Mouse (Mus musculus): Measurements from ENCODE around the gene Scamp4.
"Not testable (repeated sequence)": the region's sequence is repeated elsewhere in the genome, so short reads cannot be mapped to it uniquely, and the experiment has no call there.

Gene Scamp4

DNA sequence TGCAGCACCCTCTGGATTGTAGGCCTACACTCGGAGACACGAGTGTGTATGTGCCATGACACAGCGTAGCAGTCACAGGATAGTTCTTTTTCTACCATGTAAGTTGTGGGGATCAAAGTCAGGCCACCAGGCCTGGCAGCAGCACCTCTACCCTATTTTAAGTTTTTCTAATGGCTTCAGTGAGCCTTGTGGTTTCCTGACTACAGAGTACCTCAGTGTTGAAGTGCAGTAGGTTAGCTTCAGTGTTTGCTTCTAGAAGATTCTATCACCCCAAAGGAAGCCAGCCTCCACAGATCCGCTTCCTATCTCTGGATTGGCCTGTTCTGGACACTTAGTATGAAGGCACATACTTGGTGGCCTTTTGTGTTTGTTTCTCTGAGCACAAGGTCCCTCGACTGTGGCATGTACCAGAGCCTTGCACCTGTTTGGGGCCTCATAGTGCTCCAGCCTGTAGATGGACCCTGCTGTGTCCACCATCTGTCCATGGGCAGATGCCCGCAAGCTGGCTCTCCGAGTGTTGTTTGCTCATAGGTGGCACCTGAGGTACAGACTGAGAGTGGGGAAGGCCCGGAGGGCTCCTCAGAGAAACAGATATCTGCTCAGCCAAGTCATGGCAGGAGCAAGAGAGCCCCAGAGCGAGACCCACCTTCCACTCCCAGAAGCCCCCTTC, 7.6 kb downstream of the Scamp4 start:
- no peak for DNase-seq (ENCODE audit: low spot score)

DNA sequence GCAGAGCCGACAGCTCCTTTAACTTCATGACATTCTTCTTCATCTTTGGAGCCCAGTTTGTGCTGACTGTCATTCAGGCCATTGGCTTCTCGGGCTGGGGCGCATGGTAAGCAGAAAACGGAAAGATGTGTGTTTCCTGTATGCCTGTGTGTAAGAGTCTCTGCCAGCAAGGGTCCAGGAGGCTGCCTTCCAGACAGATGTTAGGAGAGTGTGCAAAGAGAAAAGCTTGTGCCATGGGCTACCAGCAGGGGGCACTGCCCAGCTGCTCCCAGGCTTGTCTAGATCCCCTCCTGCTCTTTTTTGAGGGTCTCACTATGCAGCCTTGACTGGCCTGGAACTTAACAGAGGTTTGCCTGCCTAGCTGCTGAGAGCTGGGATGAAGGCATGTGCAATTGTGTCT, 8.4 kb downstream of the Scamp4 start:
- DNase-seq (ENCODE audit: low spot score) = no peak

GRCm38 (mm10) chr10:80611905-80612304, 9.2 kb downstream of the Scamp4 start:
- no peak for DNase-seq (ENCODE audit: low spot score)

DNA sequence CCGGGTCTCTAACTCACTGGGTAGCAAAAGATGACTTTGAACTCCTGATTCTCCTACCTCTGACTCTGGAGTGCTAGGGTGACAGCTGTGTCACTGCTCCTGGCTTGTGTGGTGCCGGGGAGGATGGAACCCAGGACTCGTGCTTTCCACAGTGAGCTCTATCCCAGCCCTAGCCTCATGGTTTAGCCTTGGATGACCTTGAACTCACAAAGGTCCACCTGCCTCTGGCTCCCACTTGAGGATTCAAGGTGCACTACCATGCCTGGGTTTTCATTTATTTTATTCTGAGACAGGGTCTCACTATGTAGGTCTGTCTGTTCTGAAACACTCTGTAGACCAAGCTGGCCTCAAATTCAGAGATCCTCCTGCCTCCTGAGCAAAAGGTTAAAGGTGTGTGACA, 11.1 kb downstream of the Scamp4 start:
- no peak for DNase-seq (ENCODE audit: low spot score)

DNA sequence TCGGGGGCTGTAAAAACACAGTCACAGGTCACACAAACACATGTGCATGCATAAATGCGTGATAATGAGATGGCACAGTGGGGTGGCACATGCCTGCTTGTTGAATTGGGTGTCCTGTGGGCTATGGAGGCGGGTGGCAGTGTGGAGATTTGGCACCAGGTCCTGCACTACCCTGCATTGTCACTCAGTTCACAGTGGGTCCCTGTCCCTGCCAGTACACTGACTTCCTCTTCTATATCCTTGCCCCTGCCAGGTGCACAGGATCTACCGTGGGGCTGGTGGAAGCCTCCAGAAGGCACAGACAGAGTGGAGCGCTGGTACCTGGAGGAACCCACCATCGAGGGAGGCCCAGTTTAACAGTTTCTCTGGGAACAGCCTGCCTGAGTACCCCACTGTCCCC, 11.7 kb downstream of the Scamp4 start:
- no peak for DNase-seq (ENCODE audit: low spot score)

DNA sequence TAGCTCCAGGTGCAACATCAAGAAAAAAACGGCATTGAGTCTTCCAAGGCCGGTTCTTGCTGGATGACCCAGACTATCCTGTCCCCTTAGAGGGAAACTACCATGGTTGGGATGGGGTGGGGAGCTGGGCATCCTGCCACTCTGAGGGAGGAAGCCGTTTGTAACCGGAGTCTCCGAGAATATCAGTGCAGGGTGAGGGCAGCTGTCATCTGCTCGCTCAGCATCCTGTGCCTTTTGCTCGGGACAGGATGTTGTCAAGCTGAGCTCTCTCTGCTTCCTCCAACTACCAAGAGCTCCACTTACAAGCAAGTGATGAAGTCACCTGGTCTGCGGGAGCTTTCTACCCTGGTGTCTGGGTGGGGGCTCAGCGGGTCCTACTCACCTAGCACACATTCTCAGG, 15.5 kb downstream of the Scamp4 start:
- DNase-seq (ENCODE audit: low spot score) = no peak

GRCm38 (mm10) chr10:80619465-80620244, 17.0 kb downstream of the Scamp4 start:
- no peak for DNase-seq (ENCODE audit: low spot score)

GRCm38 (mm10) chr10:80620365-80620764, 17.7 kb downstream of the Scamp4 start:
- DNase-seq (ENCODE audit: low spot score) = no peak

- DNase-seq (ENCODE audit: low spot score) = no peak
Observed at GRCm38 (mm10) chr10:80620796-80621689, 18.4 kb downstream of the Scamp4 start.

- no peak for DNase-seq (ENCODE audit: low spot score)
Observed at GRCm38 (mm10) chr10:80621690-80621939, 18.9 kb downstream of the Scamp4 start.

GRCm38 (mm10) chr10:80621940-80622660, 19.4 kb downstream of the Scamp4 start:
- DNase-seq (ENCODE audit: low spot score) = peak; percentile 98

- DNase-seq (ENCODE audit: low spot score) = no peak
Observed at GRCm38 (mm10) chr10:80622661-80623456, 20.2 kb downstream of the Scamp4 start, which contains the start of gene Csnk1g2. Csnk1g2 (plus strand) TSS chr10:80622838.

- DNase-seq (ENCODE audit: low spot score) = peak; percentile 39
Observed at GRCm38 (mm10) chr10:80623457-80624191, 21.0 kb downstream of the Scamp4 start.

DNA sequence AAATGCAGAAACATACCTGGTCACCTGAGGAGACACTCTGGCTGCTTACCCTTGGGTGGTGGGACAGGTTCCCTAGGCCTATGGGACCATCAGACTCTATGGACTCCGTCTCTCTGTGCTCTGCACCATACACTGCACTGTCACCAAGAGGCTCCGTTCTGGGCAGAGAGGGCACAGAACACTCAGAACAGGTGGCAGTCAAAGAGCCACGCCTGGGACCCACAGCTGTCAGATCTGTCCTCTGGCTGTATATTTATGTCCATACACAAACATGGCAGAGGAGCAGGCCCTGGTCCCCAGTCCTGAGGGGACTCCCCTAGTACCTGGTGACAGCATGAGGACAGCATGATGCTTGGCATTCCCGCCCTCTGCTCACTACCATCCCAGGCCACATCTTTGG, 23.1 kb downstream of the Scamp4 start:
- DNase-seq (ENCODE audit: low spot score) = no peak

DNA sequence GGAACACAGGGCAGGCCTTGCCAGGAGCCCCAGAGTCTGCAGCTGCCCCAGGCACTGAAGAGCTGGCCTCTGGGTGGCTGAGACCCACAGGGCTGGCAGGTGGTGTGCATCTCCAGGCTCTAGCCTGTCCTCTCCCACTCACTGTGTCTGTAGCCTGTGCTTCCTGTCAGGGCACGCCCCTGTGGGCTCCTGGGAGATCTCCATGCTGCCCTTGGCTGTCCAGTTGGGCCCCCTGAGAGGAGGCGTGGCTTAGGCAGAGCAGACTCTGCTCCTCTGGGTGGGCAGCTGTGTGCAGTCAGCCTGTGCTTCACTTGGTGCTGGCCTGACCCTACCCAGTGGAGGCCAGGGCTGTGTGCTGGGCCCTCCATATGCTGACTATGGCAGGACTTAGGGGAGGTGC, 25.0 kb downstream of the Scamp4 start:
- no peak for DNase-seq (ENCODE audit: low spot score)

DNA sequence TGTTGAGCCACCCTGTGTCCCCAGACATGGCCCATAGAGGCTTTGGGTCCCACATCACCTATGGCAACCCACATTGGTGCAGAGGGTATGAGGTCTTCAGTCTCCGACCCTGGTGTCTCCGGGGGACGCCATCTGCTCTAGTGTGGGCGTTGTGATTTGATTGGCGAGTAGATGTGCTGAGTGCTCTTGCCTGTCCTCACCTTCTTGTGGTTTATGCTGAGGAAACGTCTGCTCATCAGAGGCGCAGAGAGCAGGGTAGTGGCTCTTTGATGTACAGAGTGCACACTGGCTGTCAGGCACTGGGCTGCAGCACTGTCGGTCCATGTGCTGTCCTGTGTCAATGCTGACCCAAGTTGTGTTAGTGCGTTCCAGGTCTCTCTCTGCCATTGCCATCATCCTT, 26.3 kb downstream of the Scamp4 start:
- DNase-seq (ENCODE audit: low spot score) = no peak

DNA sequence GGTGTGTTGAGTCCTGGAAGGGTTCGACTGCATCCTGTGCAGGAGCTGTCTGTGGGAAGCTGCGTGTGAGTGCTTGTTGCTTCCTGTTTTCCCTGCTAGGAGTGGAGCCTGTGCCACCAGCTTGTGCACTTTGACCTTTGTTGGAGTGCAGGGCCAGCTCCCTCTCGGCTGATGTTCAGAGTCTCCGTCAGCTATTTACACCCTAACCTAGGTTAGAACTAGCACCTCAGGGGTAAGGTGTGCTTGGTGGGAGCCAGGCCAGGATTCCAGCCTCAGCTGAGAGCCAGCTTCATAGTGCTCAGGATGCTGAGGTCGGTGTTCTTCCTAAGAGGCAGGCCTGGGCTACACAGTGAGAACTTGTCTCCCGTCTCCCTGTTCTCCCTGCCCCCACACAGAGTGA, 32.7 kb downstream of the Scamp4 start:
- no peak for DNase-seq (ENCODE audit: low spot score)

DNA sequence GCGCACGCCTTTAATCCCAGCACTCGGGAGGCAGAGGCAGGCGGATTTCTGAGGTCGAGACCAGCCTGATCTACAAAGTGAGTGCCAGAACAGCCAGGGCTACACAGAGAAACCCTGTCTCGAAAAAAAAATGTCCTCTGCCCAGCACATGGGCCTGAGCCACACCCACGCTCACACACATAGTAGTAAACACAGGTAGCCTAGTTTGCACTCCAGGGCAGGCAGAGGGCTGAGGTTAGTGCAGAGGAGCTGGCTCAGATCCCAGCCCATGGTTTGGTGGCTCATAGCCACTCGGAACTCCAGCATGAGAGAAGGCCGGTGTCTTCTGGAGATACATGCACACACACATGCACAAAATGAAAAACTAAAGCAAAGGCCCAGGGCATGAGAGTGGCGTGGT, 44.3 kb downstream of the Scamp4 start:
- no peak for DNase-seq (ENCODE audit: low spot score)

GRCm38 (mm10) chr10:80649910-80650309, 47.2 kb downstream of the Scamp4 start:
- not testable (repeated sequence) for DNase-seq (ENCODE audit: low spot score)

DNA sequence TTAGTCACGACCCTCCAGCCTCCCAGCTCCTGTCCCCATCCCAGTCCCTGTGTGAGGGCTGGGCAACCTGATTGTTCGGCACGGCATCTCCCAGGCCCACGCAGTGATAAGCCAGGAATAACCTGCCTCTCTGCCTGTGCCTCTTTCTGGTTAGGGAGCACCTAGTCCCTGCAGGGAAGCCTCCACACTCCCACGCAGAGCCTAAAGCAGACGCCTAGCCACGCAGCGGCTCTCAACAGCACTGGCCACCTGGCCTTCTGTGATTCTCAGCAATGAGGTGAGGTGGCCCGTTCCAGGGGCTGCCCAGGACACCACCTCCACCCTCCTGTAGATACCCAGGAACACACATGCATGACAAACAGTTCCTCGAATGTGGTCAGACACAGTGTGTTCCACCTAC, 47.7 kb downstream of the Scamp4 start:
- DNase-seq (ENCODE audit: low spot score) = no peak

Measured in ovary, postnatal 36 days (tissue).